Mouse (Mus musculus): Measurements from ENCODE around the gene 4930430A15Rik.

The 4930430A15Rik gene

DNA sequence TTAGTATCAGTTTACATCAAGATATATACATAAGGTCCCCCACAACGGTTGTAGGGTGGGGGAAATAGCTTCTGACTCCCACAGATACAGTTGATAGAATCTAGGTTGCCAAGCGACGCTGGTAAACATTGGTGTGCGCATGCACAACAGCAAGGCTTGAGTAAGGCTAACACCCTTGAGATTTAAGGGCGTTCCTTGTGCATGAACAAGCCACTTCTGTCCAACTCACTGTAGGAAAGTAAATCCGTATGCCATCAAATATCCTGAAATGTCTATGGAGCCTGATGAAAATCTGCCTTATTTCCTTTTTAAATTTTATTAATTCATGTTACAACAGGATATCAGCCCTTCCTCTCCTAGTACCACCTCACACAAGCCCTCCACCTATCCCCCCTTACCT lies at the start of gene 4930430A15Rik:
4930430A15Rik (minus strand) TSS at position 101 of the 400 bp plus-strand sequence.
- DNase-seq (ENCODE audit: low read depth) = no peak

DNA sequence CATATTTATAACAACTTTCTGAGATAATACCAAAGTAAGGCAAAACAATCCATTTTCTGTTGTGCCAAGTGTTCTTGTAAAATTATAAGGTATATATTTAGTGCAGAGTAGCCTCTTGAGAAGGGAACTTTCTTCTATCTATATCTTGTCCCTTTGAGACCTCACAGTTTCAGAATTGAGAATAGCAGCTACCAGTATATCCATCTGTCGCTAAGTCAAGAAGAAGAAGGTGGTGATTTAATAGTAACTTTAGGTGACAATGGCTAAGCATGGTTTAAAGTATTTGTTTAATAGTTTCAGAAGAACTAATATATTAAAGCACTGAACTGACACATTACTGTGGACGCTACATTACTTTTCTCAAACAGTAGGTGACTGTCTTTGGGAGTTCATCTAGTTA lies 44.6 kb upstream of the 4930430A15Rik start, which contains the start of gene Olfr1277:
Olfr1277 (minus strand) TSS at position 101 of the 400 bp plus-strand sequence.
- DNase-seq (ENCODE audit: low read depth) = no peak

DNA sequence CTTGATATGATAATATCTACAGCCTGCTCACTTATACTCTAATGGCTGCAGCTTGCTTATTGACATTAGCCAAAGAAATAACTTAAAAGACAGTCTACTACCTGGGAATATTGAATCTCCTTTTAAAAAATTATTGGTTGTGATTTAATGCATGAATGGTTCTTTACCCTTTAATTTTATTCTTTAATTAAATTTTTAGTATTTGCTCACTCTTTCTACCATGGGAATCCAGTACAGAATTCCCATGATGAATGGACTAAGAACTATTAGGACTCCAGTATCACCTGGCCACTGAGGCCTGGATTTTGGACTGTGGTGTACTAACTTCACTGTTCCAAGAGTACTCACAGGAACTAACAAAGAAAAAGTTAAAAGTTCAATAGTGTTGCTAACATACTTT lies 24.8 kb upstream of the 4930430A15Rik start, which contains the start of gene Olfr1276:
Olfr1276 (plus strand) TSS at position 301 of the 400 bp plus-strand sequence.
- DNase-seq (ENCODE audit: low read depth) = no peak

DNA sequence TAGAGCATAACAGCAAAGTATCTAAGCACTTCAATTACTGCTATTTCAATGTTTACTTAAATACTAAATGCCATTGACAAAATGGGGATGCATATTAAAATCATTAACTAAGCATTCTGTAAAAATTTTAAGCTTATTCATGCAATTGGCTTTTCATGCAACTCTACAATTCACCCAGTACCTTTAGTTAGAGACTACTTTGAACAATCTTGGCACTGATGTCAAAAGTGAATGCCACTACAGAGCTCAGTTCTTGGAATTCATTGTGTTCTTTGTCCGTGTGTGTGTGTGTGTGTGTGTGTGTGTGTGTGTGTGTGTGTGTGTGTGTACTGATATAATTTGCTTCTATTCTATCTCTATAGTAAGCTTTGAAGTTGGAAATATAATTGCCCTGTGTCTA lies 5.8 kb upstream of the 4930430A15Rik start, which contains the start of gene Olfr1275:
Olfr1275 (minus strand) TSS at position 101 of the 400 bp plus-strand sequence.
- DNase-seq (ENCODE audit: low read depth) = no peak

DNA sequence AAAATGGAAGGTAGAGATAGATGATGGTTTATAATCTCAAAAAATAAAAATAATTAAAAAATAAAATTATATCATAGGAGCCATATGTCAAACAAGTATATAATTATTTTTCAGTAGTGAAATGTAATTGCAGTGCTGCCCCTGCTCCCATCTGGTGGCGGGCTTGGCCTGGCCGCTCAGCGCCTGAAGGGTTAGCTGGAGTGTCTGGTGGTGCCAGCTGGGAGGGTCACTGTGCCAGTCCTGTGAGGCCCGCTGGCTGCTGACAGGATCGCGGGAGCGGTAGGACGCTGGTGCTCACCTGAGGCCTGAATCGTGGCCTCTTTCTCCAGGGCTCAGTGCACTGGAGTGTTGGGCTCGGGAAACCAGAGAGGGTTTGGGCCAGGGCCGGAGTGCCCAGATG lies 47.3 kb downstream of the 4930430A15Rik start:
- no peak for DNase-seq (ENCODE audit: low read depth)

DNA sequence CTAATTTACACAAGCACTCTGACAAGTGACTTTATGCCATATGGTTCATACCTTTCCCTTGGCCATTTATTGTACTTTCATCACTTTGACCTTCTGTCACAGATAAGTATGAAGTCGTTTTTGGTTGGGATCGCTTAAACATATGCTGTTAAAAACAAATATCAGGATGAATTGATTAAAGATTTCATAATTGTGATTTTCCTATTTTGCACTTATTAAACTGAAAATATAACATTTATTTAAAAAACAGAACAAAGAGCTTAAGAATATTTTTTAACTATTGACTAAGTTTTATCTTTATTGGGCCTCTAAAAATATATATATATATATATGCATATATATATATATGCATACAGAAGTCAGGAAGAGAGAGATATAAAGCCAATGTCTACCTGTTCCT lies 76.6 kb downstream of the 4930430A15Rik start, which contains the start of gene Gm15130:
Gm15130 (minus strand) TSS at position 101 of the 400 bp plus-strand sequence.
- no peak for DNase-seq (ENCODE audit: low read depth)

DNA sequence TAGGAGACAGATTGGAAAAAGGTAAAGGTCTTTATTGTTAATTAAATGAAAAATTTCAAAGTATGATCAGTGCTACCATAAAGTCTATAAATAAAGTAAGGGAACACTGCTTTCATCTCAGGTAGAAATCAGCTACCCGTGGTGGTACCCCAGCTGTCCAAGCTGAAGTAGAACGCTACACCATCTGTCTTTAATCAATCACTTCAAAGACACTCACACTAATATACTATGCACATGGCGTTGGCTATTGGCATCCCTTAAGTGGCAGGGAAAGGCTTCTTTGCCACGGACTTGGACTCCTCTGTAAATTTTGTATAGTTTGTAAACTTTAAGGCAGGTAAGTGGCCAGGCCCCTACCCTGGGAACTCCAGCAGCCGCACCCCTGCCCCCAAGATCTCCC lies 93.7 kb downstream of the 4930430A15Rik start:
- DNase-seq (ENCODE audit: low read depth) = no peak
